In genomic region chr13:73499893-73500604, GRCm38 (mm10) we compare ENCODE assay signal across 8 mouse cellular contexts. TPM values are rescaled to one million over a fixed set of nuclear protein-coding genes. Genes with fewer than 3 reads are reported as not detected.
DNase-seq lines count a peak whose midpoint lies in the region; ATAC-seq lines count a peak whose summit lies in the region.

No protein-coding gene starts in this region.

- no peaks in the 10 kb centered on the region for H3K27me3 ChIP-seq in heart, embryonic 11.5 days (ENCODE audit: control insufficient read depth, insufficient read depth, low read length)
- H3K27me3 ChIP-seq in liver, embryonic 16.5 days (ENCODE audit: control insufficient read depth, insufficient read depth, low read depth, low read length): no peaks in the 10 kb centered on the region

- H3K4me2 ChIP-seq in heart, embryonic 11.5 days: peak overlapping the region; percentile 14; the same call in 1 of the 2 replicates
- peak overlapping the region; percentile 29 for H3K4me2 ChIP-seq in liver, embryonic 16.5 days (ENCODE audit: low read depth, low read length)

- H3K9me3 ChIP-seq in heart, embryonic 11.5 days (replicated peaks; ENCODE audit: control insufficient read depth, low read length): no peaks in the 10 kb centered on the region
- no peaks in the 10 kb centered on the region for H3K9me3 ChIP-seq in liver, embryonic 16.5 days (replicated peaks; ENCODE audit: control insufficient read depth, low read length)

- H3K9ac ChIP-seq in heart, embryonic 11.5 days (ENCODE audit: low read depth, low read length): peak overlapping the region; percentile 49; the same call in 1 of the 2 replicates
- H3K9ac ChIP-seq in liver, embryonic 16.5 days (ENCODE audit: low read depth, low read length): peak overlapping the region; percentile 46

- peaks cover 13% of the 10 kb centered on the region for H3K36me3 ChIP-seq in heart, embryonic 11.5 days (ENCODE audit: control insufficient read depth, insufficient read depth, low read length)
- peaks cover 83% of the 10 kb centered on the region for H3K36me3 ChIP-seq in liver, embryonic 16.5 days (ENCODE audit: control insufficient read depth, insufficient read depth)

- DNase-seq in heart, postnatal 14 days: no peak
- peak; percentile 41 to 61 for DNase-seq in spleen, postnatal 10 days (ENCODE audit: low spot score in 2 of 2)
- DNase-seq in spleen, postnatal 14 days (ENCODE audit: low spot score in 2 of 2): no peak
- no peak for DNase-seq in thymus, postnatal 4 days
- no peak for DNase-seq in frontal cortex, postnatal 14 days (ENCODE audit: low spot score in 2 of 2)

- peaks cover 10% of the 10 kb centered on the region for H3K4me1 ChIP-seq in heart, embryonic 11.5 days (ENCODE audit: control insufficient read depth, insufficient read depth, low read length)
- peaks cover 49% of the 10 kb centered on the region for H3K4me1 ChIP-seq in liver, embryonic 16.5 days (ENCODE audit: control insufficient read depth, low read depth, low read length)

- no peak overlapping the region for H3K4me3 ChIP-seq in heart, embryonic 11.5 days (ENCODE audit: low read depth, low read length)
- no peak overlapping the region for H3K4me3 ChIP-seq in liver, embryonic 16.5 days (ENCODE audit: low read depth, low read length)

- H3K27ac ChIP-seq in heart, embryonic 11.5 days (ENCODE audit: low read depth, low read length): peak overlapping the region; percentile 84
- H3K27ac ChIP-seq in liver, embryonic 16.5 days (ENCODE audit: low read length): peak overlapping the region; percentile 86

- intact Hi-C loops in heart, postnatal 14 days (cut with DNase I): no loop called here

- 44% methylated on average over 6 of the region's 6 CpGs for WGBS in heart, embryonic 11.5 days (ENCODE audit: insufficient replicate concordance)
- 23% methylated on average over 6 of the region's 6 CpGs for WGBS in liver, embryonic 16.5 days (ENCODE audit: insufficient replicate concordance)

- peak; percentile 89 for ATAC-seq in heart, embryonic 11.5 days (replicated peaks; ENCODE audit: insufficient number of reproducible peaks, low FRiP score, low TSS enrichment)
- ATAC-seq in liver, embryonic 16.5 days (ENCODE audit: low read depth): peak; percentile 96
- no peak for ATAC-seq in cerebellum, adult (ENCODE audit: insufficient number of reproducible peaks, low FRiP score, low TSS enrichment)

RNA-seq across cellular contexts. Expression of gene Lpcat1, which starts 33.1 kb away (rescaled TPM):
- polyA plus RNA-seq in heart, embryonic 11.5 days (2014; fragmentation: Nextera tagmentation; extraction: Ambion mirVana): 26.0 and 26.6 TPM in 2 replicates
- 10 to 100 TPM in 1 of 2 experiments, 1 to 10 TPM in 1; 8.0 to 10.6 TPM for total RNA-seq in heart, postnatal 14 days (2021)
- polyA plus RNA-seq in liver, embryonic 16.5 days (2015; fragmentation: Nextera tagmentation; extraction: Ambion mirVana): 59.4 and 64.7 TPM in 2 replicates

RNA-seq across cellular contexts. Expression of gene Slc6a3, which starts 36.5 kb away (rescaled TPM):
- polyA plus RNA-seq in heart, embryonic 11.5 days (2014; fragmentation: Nextera tagmentation; extraction: Ambion mirVana): 0.28 TPM in 1 of 2 replicates, not detected in the other
- not detected for total RNA-seq in heart, postnatal 14 days (2021)
- 0.63 and 0.67 TPM in 2 replicates for polyA plus RNA-seq in liver, embryonic 16.5 days (2015; fragmentation: Nextera tagmentation; extraction: Ambion mirVana)

Comparison
In these comparisons a context has a peak if more than half of its experiments do, and no peak if none do; other contexts are left out.
1. DNase-seq: peak in spleen, postnatal 10 days (2 of 2); none in heart, postnatal 14 days (0 of 2), spleen, postnatal 14 days (0 of 2), thymus, postnatal 4 days (single experiment) and frontal cortex, postnatal 14 days (0 of 2).